Mouse (Mus musculus) embryo, embryonic 9.5 days (tissue): ENCODE data around the gene Tmem247.

Experiments used
- DNase-seq: peaks from one replicate; pipeline ENCODE4 v3.0.0-alpha.2; 2017; ENCODE audit errors: extremely low spot score

The Tmem247 gene

GRCm38 (mm10) chr17:86913003-86913607 is 4.0 kb upstream of the Tmem247 start:
- no peak for DNase-seq

- DNase-seq = no peak
Measured at GRCm38 (mm10) chr17:86915540-86915939, 1.6 kb upstream of the Tmem247 start.

GRCm38 (mm10) chr17:86918786-86919185 is 1.6 kb downstream of the Tmem247 start:
- no peak for DNase-seq

GRCm38 (mm10) chr17:86919729-86920128 is 2.6 kb downstream of the Tmem247 start:
- no peak for DNase-seq

- no peak for DNase-seq
Measured at GRCm38 (mm10) chr17:86924679-86925078, 7.5 kb downstream of the Tmem247 start.

GRCm38 (mm10) chr17:86926836-86927235 is 9.7 kb downstream of the Tmem247 start:
- no peak for DNase-seq

GRCm38 (mm10) chr17:86929355-86929754 is 12.2 kb downstream of the Tmem247 start:
- DNase-seq = no peak

GRCm38 (mm10) chr17:86929981-86930380 is 12.8 kb downstream of the Tmem247 start:
- DNase-seq = no peak

- DNase-seq = no peak
Measured at GRCm38 (mm10) chr17:86932896-86933295, 15.7 kb downstream of the Tmem247 start.

GRCm38 (mm10) chr17:86937064-86937463 is 19.9 kb downstream of the Tmem247 start:
- no peak for DNase-seq

- DNase-seq = peak; percentile 70
Measured at GRCm38 (mm10) chr17:86937497-86938155, 20.5 kb downstream of the Tmem247 start.

GRCm38 (mm10) chr17:86938683-86939082 is 21.5 kb downstream of the Tmem247 start:
- no peak for DNase-seq

- no peak for DNase-seq
Measured at GRCm38 (mm10) chr17:86942112-86942511, 25.0 kb downstream of the Tmem247 start.

- DNase-seq = no peak
Measured at GRCm38 (mm10) chr17:86943158-86943557, 26.0 kb downstream of the Tmem247 start.

- DNase-seq = no peak
Measured at GRCm38 (mm10) chr17:86946078-86946477, 28.9 kb downstream of the Tmem247 start.

GRCm38 (mm10) chr17:86947840-86948796 is 31.0 kb downstream of the Tmem247 start, which contains the start of gene Atp6v1e2:
Atp6v1e2 (minus strand) TSS chr17:86947897.
- no peak for DNase-seq

GRCm38 (mm10) chr17:86948801-86949200 is 31.7 kb downstream of the Tmem247 start:
- DNase-seq = no peak

GRCm38 (mm10) chr17:86957239-86957638 is 40.1 kb downstream of the Tmem247 start:
- no peak for DNase-seq

GRCm38 (mm10) chr17:86957968-86958367 is 40.8 kb downstream of the Tmem247 start:
- DNase-seq = no peak

- DNase-seq = no peak
Measured at GRCm38 (mm10) chr17:86961301-86961841, 44.2 kb downstream of the Tmem247 start.

- DNase-seq = peak; percentile 84
Measured at GRCm38 (mm10) chr17:86962297-86962893, 45.2 kb downstream of the Tmem247 start.
